Mouse (Mus musculus): ENCODE results near the gene Crebl2. TPM values are rescaled to one million over a fixed set of nuclear protein-coding genes. Genes with fewer than 3 reads are reported as not detected.

Gene Crebl2
- polyA plus RNA-seq, 1 experiment: 7.6 TPM

GRCm38 (mm10) chr6:134813066-134813465 lies 16.9 kb upstream of the Crebl2 start:
- TF ChIP-seq CTCF (IDR thresholded peaks at IDR 0.05; ENCODE audit: low read depth, low read length) (no peak), EP300 (IDR thresholded peaks at IDR 0.05; ENCODE audit: insufficient read depth, low read depth, low read length) (no peak)
- no peak overlapping the region for H3K27ac ChIP-seq (ENCODE audit: insufficient read depth, low read length)
- no peaks in the 10 kb centered on the region for H3K9me3 ChIP-seq (replicated peaks; ENCODE audit: control insufficient read depth, insufficient read depth, low read length, poor library complexity, severe bottlenecking)
- H3K36me3 ChIP-seq (ENCODE audit: control insufficient read depth, insufficient read depth, low read length, poor library complexity, severe bottlenecking): no peaks in the 10 kb centered on the region
- no peaks in the 10 kb centered on the region for H3K4me1 ChIP-seq (ENCODE audit: control insufficient read depth, insufficient read depth, low read length)
- no peaks in the 10 kb centered on the region for H3K27me3 ChIP-seq (ENCODE audit: control insufficient read depth, insufficient read depth, low read length, poor library complexity, severe bottlenecking)
- no peak overlapping the region for H3K4me3 ChIP-seq (ENCODE audit: low read depth, low read length)
- H3K9ac ChIP-seq (ENCODE audit: low read depth, poor library complexity, severe bottlenecking): no peak overlapping the region

- TF ChIP-seq CTCF (IDR thresholded peaks at IDR 0.05; ENCODE audit: low read depth, low read length): no peak
- no peak for TF ChIP-seq POLR2A (IDR thresholded peaks at IDR 0.05; ENCODE audit: insufficient read depth, low read length)
- TF ChIP-seq EP300 (IDR thresholded peaks at IDR 0.05; ENCODE audit: insufficient read depth, low read depth, low read length): no peak
- no peak overlapping the region for H3K4me3 ChIP-seq (ENCODE audit: low read depth, low read length)
- no peaks in the 10 kb centered on the region for H3K4me1 ChIP-seq (ENCODE audit: control insufficient read depth, insufficient read depth, low read length)
- no peak overlapping the region for H3K9ac ChIP-seq (ENCODE audit: low read depth, poor library complexity, severe bottlenecking)
- H3K36me3 ChIP-seq (ENCODE audit: control insufficient read depth, insufficient read depth, low read length, poor library complexity, severe bottlenecking): no peaks in the 10 kb centered on the region
- no peak overlapping the region for H3K27ac ChIP-seq (ENCODE audit: insufficient read depth, low read length)
- H3K27me3 ChIP-seq (ENCODE audit: control insufficient read depth, insufficient read depth, low read length, poor library complexity, severe bottlenecking): no peaks in the 10 kb centered on the region
- no peaks in the 10 kb centered on the region for H3K9me3 ChIP-seq (replicated peaks; ENCODE audit: control insufficient read depth, insufficient read depth, low read length, poor library complexity, severe bottlenecking)
These were observed 12.7 kb upstream of the Crebl2 start for GRCm38 (mm10) chr6:134817051-134817928.

- no peaks in the 10 kb centered on the region for H3K36me3 ChIP-seq (ENCODE audit: control insufficient read depth, insufficient read depth, low read length, poor library complexity, severe bottlenecking)
- H3K4me1 ChIP-seq (ENCODE audit: control insufficient read depth, insufficient read depth, low read length): no peaks in the 10 kb centered on the region
- H3K27me3 ChIP-seq (ENCODE audit: control insufficient read depth, insufficient read depth, low read length, poor library complexity, severe bottlenecking): no peaks in the 10 kb centered on the region
- no peak overlapping the region for H3K27ac ChIP-seq (ENCODE audit: insufficient read depth, low read length)
- H3K9me3 ChIP-seq (replicated peaks; ENCODE audit: control insufficient read depth, insufficient read depth, low read length, poor library complexity, severe bottlenecking): no peaks in the 10 kb centered on the region
- no peak for TF ChIP-seq EP300 (IDR thresholded peaks at IDR 0.05; ENCODE audit: insufficient read depth, low read depth, low read length)
- TF ChIP-seq POLR2A (IDR thresholded peaks at IDR 0.05; ENCODE audit: insufficient read depth, low read length): no peak
- no peak for TF ChIP-seq CTCF (IDR thresholded peaks at IDR 0.05; ENCODE audit: low read depth, low read length)
- H3K9ac ChIP-seq (ENCODE audit: low read depth, poor library complexity, severe bottlenecking): no peak overlapping the region
- H3K4me3 ChIP-seq (ENCODE audit: low read depth, low read length): no peak overlapping the region
These were observed 10.2 kb upstream of the Crebl2 start for GRCm38 (mm10) chr6:134819741-134820140.

GRCm38 (mm10) chr6:134820411-134820810 lies 9.5 kb upstream of the Crebl2 start:
- H3K27ac ChIP-seq (ENCODE audit: insufficient read depth, low read length): no peak overlapping the region
- no peaks in the 10 kb centered on the region for H3K4me1 ChIP-seq (ENCODE audit: control insufficient read depth, insufficient read depth, low read length)
- no peaks in the 10 kb centered on the region for H3K36me3 ChIP-seq (ENCODE audit: control insufficient read depth, insufficient read depth, low read length, poor library complexity, severe bottlenecking)
- H3K27me3 ChIP-seq (ENCODE audit: control insufficient read depth, insufficient read depth, low read length, poor library complexity, severe bottlenecking): no peaks in the 10 kb centered on the region
- no peak overlapping the region for H3K4me3 ChIP-seq (ENCODE audit: low read depth, low read length)
- no peak for TF ChIP-seq EP300 (IDR thresholded peaks at IDR 0.05; ENCODE audit: insufficient read depth, low read depth, low read length)
- TF ChIP-seq POLR2A (IDR thresholded peaks at IDR 0.05; ENCODE audit: insufficient read depth, low read length): no peak
- TF ChIP-seq CTCF (IDR thresholded peaks at IDR 0.05; ENCODE audit: low read depth, low read length): no peak
- H3K9me3 ChIP-seq (replicated peaks; ENCODE audit: control insufficient read depth, insufficient read depth, low read length, poor library complexity, severe bottlenecking): no peaks in the 10 kb centered on the region
- H3K9ac ChIP-seq (ENCODE audit: low read depth, poor library complexity, severe bottlenecking): no peak overlapping the region

GRCm38 (mm10) chr6:134822844-134823243 lies 7.1 kb upstream of the Crebl2 start:
- H3K36me3 ChIP-seq (ENCODE audit: control insufficient read depth, insufficient read depth, low read length, poor library complexity, severe bottlenecking): no peaks in the 10 kb centered on the region
- H3K4me3 ChIP-seq (ENCODE audit: low read depth, low read length): no peak overlapping the region
- no peaks in the 10 kb centered on the region for H3K4me1 ChIP-seq (ENCODE audit: control insufficient read depth, insufficient read depth, low read length)
- H3K27me3 ChIP-seq (ENCODE audit: control insufficient read depth, insufficient read depth, low read length, poor library complexity, severe bottlenecking): no peaks in the 10 kb centered on the region
- no peaks in the 10 kb centered on the region for H3K9me3 ChIP-seq (replicated peaks; ENCODE audit: control insufficient read depth, insufficient read depth, low read length, poor library complexity, severe bottlenecking)
- H3K27ac ChIP-seq (ENCODE audit: insufficient read depth, low read length): no peak overlapping the region
- H3K9ac ChIP-seq (ENCODE audit: low read depth, poor library complexity, severe bottlenecking): no peak overlapping the region
- TF ChIP-seq POLR2A (IDR thresholded peaks at IDR 0.05; ENCODE audit: insufficient read depth, low read length) (no peak), EP300 (IDR thresholded peaks at IDR 0.05; ENCODE audit: insufficient read depth, low read depth, low read length) (no peak), CTCF (IDR thresholded peaks at IDR 0.05; ENCODE audit: low read depth, low read length) (peak; percentile 92)

- Histone ChIP-seq H3K36me3 (ENCODE audit: control insufficient read depth, insufficient read depth, low read length, poor library complexity, severe bottlenecking) (no peaks in the 10 kb centered on the region), H3K27me3 (ENCODE audit: control insufficient read depth, insufficient read depth, low read length, poor library complexity, severe bottlenecking) (no peaks in the 10 kb centered on the region), H3K4me1 (ENCODE audit: control insufficient read depth, insufficient read depth, low read length) (no peaks in the 10 kb centered on the region), H3K9ac (ENCODE audit: low read depth, poor library complexity, severe bottlenecking) (peak overlapping the region; percentile 35), H3K27ac (ENCODE audit: insufficient read depth, low read length) (no peak overlapping the region), H3K9me3 (replicated peaks; ENCODE audit: control insufficient read depth, insufficient read depth, low read length, poor library complexity, severe bottlenecking) (no peaks in the 10 kb centered on the region), H3K4me3 (ENCODE audit: low read depth, low read length) (peak overlapping the region; percentile 63)
- TF ChIP-seq POLR2A (IDR thresholded peaks at IDR 0.05; ENCODE audit: insufficient read depth, low read length) (no peak), EP300 (IDR thresholded peaks at IDR 0.05; ENCODE audit: insufficient read depth, low read depth, low read length) (no peak), CTCF (IDR thresholded peaks at IDR 0.05; ENCODE audit: low read depth, low read length) (no peak)
These were observed 822 bp downstream of the Crebl2 start for GRCm38 (mm10) chr6:134830776-134831175.
